Mouse (Mus musculus) ES-E14 (cell line): ENCODE results near the gene Fcor.

ENCODE experiments used
- CHD2 ChIP-seq: IDR thresholded peaks from 2 replicates; pipeline ENCODE4 v1.6.1; 2014; ENCODE audit warnings: mild to moderate bottlenecking, low read depth, low read length, inconsistent platforms
- HCFC1 ChIP-seq: IDR thresholded peaks from 2 replicates; pipeline ENCODE4 v1.6.1; 2012; ENCODE audit warnings: low read length, inconsistent platforms, borderline replicate concordance; ENCODE audit not compliant: insufficient read depth
- ZNF384 ChIP-seq: IDR thresholded peaks from 2 replicates; pipeline ENCODE4 v1.6.1; 2012; ENCODE audit warnings: low read depth, low read length, inconsistent platforms

DNA sequence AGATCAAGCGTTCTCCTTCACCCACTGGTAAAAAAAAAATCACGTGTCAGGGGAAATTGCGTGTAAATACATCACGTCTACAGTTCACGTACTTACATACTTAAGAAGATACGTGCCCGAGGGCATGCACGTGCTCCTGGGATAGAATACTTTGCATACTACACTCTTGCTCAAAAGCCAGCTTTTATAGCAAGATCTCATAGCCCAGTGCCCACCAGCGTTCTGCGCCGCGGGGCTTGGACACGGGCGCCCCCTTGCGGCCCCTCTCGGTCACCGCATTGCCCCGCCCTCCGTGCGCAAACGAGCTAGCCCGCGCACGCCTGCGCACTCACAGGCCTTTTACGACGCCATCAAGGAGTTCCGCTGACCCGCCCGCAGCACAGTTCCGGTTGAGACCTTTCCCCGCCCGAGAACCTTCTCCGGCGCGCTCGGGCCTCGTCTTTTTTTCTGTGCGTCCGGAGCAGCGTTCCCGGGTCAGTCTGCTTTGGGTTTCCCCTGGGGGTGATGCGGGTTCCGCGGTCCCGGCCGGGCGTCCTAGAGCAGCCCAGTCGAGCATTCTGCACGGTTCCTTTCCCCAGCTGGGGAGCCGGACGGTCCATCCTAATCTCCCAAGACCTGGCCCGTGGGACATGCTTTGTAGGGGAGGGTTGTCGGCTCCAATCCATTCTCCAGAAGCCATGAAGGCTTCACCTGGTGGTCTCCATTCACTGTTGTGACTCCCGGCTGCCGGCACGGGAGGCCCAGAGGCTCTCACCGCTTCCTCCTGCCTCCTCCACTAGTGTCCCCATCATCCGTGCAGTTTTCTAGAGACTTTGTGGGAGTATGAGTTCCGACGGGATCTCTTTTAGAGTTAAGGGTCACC is 4.2 kb upstream of the Fcor start, which contains the start of gene Trappc5:
- no peak for TF ChIP-seq HCFC1
- peak; percentile 63 for TF ChIP-seq ZNF384
- no peak for TF ChIP-seq CHD2
